Mouse (Mus musculus) kidney, adult 8-10 months (tissue): ENCODE results near the gene Olfr1269.

Experiments used
- DNase-seq, 2 experiments: peaks; one replicate each; pipeline ENCODE4 v3.0.0; 2022

Olfr1269 gene

DNA sequence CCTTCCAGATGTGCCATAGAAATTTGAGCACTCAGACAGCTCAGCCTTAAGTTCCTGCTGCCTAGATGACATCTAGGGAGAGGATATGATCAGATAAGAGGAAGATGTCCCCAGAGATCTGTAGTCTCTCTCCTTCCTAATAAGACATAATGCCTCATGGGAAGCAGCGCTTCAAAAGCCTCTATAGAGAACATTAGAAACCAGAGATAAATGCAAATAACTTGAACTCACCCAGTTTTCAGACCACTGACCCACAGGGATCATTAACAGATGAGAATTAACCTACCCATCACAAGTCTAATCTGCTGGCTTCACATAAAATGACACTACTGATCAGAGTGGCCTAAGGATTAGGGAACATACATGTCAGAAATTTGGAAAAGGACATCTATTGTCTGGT, at the start of gene Olfr1269:
TSS of gene Olfr1269 (minus strand) at position 101 of the 400 bp plus-strand sequence.
- DNase-seq, result no peak

- DNase-seq, result no peak
These were observed 32.7 kb upstream of the Olfr1269 start for GRCm38 (mm10) chr2:90153916-90154315.

DNA sequence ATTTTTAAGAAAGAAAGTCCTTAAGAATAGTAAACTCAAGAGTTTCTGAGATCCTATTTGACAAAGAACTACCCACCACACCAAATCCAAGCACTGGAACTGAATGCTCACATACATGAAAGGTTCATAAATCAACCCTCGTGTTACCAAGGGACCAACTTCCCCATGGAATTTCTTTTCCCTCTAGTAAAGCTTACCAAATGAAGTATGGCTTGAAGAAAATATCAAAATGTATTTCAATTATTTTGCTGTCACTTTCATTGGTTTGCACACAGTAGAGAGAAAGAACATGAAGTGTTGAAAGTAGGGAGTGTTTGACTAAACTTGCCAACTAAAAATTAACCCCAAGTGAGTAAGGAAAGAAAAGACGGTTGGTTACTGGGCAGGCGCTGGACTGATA, 31.8 kb upstream of the Olfr1269 start, which contains the start of gene Olfr1270:
TSS of gene Olfr1270 (minus strand) at position 101 of the 400 bp plus-strand sequence.
- no peak for DNase-seq

DNA sequence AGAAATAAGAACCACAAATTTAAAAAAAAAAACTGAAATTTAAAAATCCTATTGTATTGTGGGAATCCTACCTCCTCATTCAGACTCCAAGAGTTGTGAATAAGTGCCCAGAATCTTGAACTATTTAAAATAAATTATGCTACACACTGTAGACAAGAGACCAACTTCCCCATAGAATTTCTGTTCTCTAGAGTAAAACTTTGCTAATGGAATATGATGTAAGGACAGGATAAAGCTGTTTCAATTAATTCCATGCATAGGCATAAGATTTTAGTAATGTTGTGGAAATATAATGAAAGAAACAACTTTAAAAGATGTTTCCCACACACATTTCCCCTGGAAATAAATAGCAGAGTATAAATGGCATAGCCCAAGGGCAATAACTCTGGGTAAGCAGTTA, 21.0 kb upstream of the Olfr1269 start, which contains the start of gene Olfr32:
TSS of gene Olfr32 (minus strand) at position 101 of the 400 bp plus-strand sequence.
- DNase-seq, result no peak

DNA sequence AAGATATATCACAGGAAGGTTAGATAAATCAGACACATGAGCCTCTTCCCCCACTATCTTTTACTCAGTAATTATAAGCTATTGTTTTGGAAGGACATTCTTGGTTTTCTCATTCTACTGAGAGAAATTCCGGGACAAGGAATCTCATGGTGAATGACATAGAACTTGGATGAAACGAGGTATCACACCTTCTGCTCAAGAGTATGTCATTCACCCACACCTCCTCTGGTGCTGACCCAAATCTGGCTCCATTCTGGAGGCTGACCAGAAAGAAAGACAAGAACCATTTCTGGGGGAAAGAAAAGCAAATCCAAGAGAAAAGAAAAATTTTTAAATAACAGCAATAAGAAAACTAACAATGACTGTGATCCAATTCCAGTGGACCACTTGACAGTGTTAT, 51.1 kb downstream of the Olfr1269 start:
- no peak for DNase-seq
